Mouse (Mus musculus) lung, postnatal 0 days (tissue): Measurements from ENCODE around the gene Slc31a2.

Experiments
- CTCF ChIP-seq: IDR thresholded peaks from 2 replicates; pipeline ENCODE4 v1.5.1; 2016; ENCODE audit warnings: antibody characterized with exemption, mild to moderate bottlenecking
- EP300 ChIP-seq: IDR thresholded peaks from 2 replicates; pipeline ENCODE4 v1.6.1; 2016; ENCODE audit warnings: antibody characterized with exemption, mild to moderate bottlenecking, control low read depth

DNA sequence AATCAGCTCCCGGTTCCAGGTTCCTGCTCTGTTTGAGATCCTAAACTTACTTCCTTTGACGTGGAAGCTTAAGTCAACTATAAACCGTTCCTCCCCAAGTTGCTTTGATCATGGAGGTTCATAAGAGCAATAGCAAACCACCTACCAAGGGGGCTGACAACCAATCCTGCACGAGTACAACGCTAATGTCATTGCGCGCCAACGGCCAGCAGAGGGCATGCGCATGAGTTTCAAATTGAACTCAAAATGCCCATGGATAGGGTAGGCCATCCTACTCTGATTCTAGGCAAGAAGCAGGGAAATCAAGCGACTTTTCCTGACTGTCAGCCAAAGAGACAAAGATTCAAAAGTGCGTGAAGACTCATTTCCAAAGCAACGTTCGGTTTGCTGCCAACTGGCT lies 31.6 kb upstream of the Slc31a2 start, which contains the start of gene Zfp37:
- TF ChIP-seq CTCF (peak; percentile 47), EP300 (no peak)
